Mouse (Mus musculus) lung, adult 2 months (tissue): ENCODE measurements around the gene Cnst. TPM values are rescaled to one million over a fixed set of nuclear protein-coding genes. Genes with fewer than 3 reads are reported as not detected.

ENCODE experiments used
- DNase-seq: peaks from one replicate; pipeline ENCODE4 v3.0.0; 2022
- H3K4me1 ChIP-seq: fragments of 200-500 bp; 2 replicates; pipeline ENCODE4 v1.6.1; 2011; ENCODE audit warnings: low read length; ENCODE audit not compliant: control insufficient read depth, insufficient read depth
- H3K4me3 ChIP-seq: fragments of 200-500 bp; replicated peaks from 2 replicates; pipeline ENCODE3; 2011; ENCODE audit warnings: low read depth, mild to moderate bottlenecking, control low read depth, low read length; ENCODE audit errors: extremely low read depth
- CTCF ChIP-seq: fragments of 200-500 bp; IDR thresholded peaks from 2 replicates; pipeline ENCODE4 v1.5.1; 2011; ENCODE audit warnings: mild to moderate bottlenecking, low read length, control low read depth; ENCODE audit not compliant: insufficient read depth
- POLR2A ChIP-seq: fragments of 200-500 bp; IDR thresholded peaks from 2 replicates; pipeline ENCODE4 v1.6.1; 2011; ENCODE audit warnings: low read depth, mild to moderate bottlenecking, control low read depth, low read length, borderline replicate concordance; ENCODE audit errors: extremely low read depth
- WGBS: fragments of 180-500 bp; shearing (Covaris S2); methylation state at CpG from one replicate; pipeline ENCODE4 v1.1.7; 2018; 5-methylcytosine and 5-hydroxymethylcytosine counted together
- polyA plus RNA-seq: library from polyadenylated mRNA; depleted of rRNA; stranded (reverse); fragments of >200 nt; gene quantifications from 2 replicates; pipeline ENCODE4 v1.2.3, GENCODE M21; 2012

The Cnst gene
- polyA plus RNA-seq, 1 experiment, result 22.5 TPM

- H3K4me3 ChIP-seq, result no peak overlapping the region
- H3K4me1 ChIP-seq, result peaks cover 25% of the 10 kb centered on the region
- 43% methylated on average over 4 of the region's 4 CpGs for WGBS
- peak; percentile 51 for DNase-seq
- TF ChIP-seq POLR2A, result no peak
- no peak for TF ChIP-seq CTCF
Measured at GRCm38 (mm10) chr1:179568690-179569398, 22.7 kb downstream of the Cnst start.

GRCm38 (mm10) chr1:179570482-179570881, 24.3 kb downstream of the Cnst start:
- Histone ChIP-seq H3K4me1 (peaks cover 23% of the 10 kb centered on the region), H3K4me3 (no peak overlapping the region)
- WGBS, result 74% methylated on average over 1 of the region's 1 CpGs
- TF ChIP-seq POLR2A (no peak), CTCF (no peak)
- DNase-seq, result no peak

GRCm38 (mm10) chr1:179571686-179572085, 25.5 kb downstream of the Cnst start:
- no peak overlapping the region for H3K4me3 ChIP-seq
- peaks cover 23% of the 10 kb centered on the region for H3K4me1 ChIP-seq
- no peak for TF ChIP-seq POLR2A
- TF ChIP-seq CTCF, result no peak
- no peak for DNase-seq
- 64% methylated on average over 4 of the region's 4 CpGs for WGBS

DNA sequence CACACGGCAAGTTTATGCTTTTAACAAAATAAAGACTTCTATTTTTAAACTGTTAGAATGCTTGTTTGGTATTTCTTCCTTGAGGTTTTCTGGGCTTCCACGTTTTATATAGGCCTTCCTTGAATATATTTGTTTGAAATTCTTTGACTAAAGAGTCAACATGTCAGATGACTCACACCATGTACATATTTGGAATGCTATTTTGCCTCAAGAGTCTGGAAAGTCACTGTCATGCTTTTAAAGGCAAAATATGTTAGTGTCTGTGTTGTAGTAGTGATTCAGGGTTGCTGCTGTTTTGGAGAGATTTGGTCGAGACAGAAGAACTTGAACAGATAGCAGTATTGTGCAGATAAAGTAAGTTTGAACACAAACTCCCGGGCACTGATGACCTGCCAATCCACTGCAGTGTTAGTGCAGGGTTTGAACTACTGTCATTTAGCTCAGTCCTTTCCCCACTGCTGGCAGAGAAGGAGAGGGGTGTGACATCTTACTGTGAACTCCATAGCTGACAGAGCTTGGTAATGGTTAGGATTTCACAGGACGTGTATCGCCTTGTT, 27.6 kb downstream of the Cnst start:
- no peak for DNase-seq
- H3K4me3 ChIP-seq, result no peak overlapping the region
- peaks cover 22% of the 10 kb centered on the region for H3K4me1 ChIP-seq
- WGBS, result 53% methylated on average over 6 of the region's 6 CpGs
- TF ChIP-seq POLR2A (no peak), CTCF (no peak)

- TF ChIP-seq CTCF, result no peak
- TF ChIP-seq POLR2A, result no peak
- WGBS, result 49% methylated on average over 6 of the region's 6 CpGs
- Histone ChIP-seq H3K4me1 (peaks cover 7% of the 10 kb centered on the region), H3K4me3 (no peak overlapping the region)
- no peak for DNase-seq
Measured at GRCm38 (mm10) chr1:179578625-179579024, 32.5 kb downstream of the Cnst start.

DNA sequence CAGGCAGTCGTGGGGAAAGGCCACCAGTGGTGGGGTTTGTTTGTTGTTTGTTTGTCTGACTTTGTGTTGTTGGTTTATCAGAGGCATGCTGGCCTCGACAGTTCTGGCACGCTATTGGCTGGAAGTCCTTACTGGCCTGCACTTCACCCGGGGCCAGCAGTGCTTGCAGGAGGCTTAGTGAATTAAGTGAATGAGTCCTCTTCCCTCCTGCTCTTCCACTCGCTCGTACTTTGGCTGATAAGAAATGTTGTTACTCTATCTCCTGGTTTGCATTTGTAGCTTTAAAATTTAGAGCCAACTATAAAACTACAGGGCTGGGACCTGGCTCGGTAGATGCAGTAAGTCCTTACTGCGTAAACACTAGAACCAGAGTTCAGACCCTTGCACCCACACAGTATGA, 34.0 kb downstream of the Cnst start:
- Histone ChIP-seq H3K4me1 (peaks cover 9% of the 10 kb centered on the region), H3K4me3 (no peak overlapping the region)
- DNase-seq, result no peak
- 54% methylated on average over 8 of the region's 8 CpGs for WGBS
- TF ChIP-seq CTCF (no peak), POLR2A (no peak)

DNA sequence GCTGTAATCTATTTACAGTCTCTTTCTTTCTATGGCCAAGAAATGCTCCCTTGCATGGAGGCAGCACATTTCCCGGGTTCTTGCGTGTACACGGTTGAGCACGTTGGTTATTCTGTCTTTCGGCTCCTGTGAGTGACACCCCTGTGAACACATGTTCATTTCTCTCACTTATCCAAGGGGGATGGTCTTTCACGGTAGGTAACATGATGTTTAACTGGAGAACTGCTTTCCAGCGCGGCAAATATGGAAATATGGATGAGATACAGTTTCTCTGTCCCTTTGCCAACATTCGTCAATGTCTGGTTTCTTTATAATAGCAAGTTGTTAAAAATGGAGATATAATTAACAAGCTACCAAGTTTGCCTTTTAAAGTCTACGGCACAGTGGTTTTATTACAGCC, 35.3 kb downstream of the Cnst start:
- H3K4me3 ChIP-seq, result no peak overlapping the region
- no peak for TF ChIP-seq CTCF
- no peak for TF ChIP-seq POLR2A
- no peak for DNase-seq

DNA sequence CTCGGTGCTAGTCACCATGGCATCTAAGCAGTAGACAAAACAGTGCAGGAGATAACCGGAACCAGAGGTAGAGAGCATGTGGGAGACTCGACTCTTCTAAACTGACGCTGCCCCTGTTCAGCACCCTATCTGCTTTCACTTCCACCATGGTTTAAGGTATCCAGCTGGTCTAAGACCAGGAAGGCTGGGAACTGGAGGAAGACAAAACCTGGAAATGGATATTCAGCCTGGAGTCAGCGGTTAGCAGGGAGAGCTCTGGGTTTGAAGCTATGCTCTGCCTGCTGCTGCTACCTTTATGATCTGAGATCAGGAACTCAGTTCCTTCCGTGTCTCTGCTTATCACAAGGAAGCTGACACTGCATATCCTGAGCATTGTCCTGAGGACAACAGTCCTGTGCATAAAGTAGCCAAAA, 35.9 kb downstream of the Cnst start:
- no peak for DNase-seq
- WGBS, result 27% methylated on average over 6 of the region's 6 CpGs
- H3K4me3 ChIP-seq, result no peak overlapping the region
- TF ChIP-seq POLR2A (no peak), CTCF (no peak)
- H3K4me1 ChIP-seq, result peaks cover 15% of the 10 kb centered on the region

More for the DNA sequence above, 35.3 kb downstream of the Cnst start:
- peaks cover 9% of the 10 kb centered on the region for H3K4me1 ChIP-seq
- WGBS, result 83% methylated on average over 10 of the region's 10 CpGs

DNA sequence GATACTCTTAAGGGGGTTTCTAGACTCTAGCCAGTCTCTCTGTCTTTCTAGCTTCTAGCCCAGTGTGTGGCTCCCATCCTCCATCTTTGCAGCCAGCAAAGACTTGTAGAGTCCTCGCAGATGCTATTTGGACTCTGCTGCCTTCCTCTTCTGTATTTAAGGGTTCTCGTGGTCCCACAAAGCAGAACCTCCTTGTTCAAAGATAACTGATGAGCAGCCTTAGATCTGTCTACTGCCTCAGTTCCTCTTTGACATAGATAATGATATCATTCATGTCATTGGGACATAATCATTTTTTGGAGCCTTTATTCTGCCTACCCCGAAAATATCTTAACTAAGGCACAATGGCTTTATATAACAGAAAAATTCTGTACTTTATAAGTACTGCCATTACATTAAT, 36.9 kb downstream of the Cnst start:
- H3K4me3 ChIP-seq, result no peak overlapping the region
- peaks cover 18% of the 10 kb centered on the region for H3K4me1 ChIP-seq
- DNase-seq, result no peak
- WGBS, result 85% methylated on average over 3 of the region's 3 CpGs
- TF ChIP-seq CTCF, result no peak
- TF ChIP-seq POLR2A, result no peak

- Histone ChIP-seq H3K4me3 (no peak overlapping the region), H3K4me1 (peaks cover 18% of the 10 kb centered on the region)
- no peak for DNase-seq
- 85% methylated on average over 4 of the region's 4 CpGs for WGBS
- TF ChIP-seq POLR2A (no peak), CTCF (no peak)
Measured at GRCm38 (mm10) chr1:179584220-179584619, 38.0 kb downstream of the Cnst start.

DNA sequence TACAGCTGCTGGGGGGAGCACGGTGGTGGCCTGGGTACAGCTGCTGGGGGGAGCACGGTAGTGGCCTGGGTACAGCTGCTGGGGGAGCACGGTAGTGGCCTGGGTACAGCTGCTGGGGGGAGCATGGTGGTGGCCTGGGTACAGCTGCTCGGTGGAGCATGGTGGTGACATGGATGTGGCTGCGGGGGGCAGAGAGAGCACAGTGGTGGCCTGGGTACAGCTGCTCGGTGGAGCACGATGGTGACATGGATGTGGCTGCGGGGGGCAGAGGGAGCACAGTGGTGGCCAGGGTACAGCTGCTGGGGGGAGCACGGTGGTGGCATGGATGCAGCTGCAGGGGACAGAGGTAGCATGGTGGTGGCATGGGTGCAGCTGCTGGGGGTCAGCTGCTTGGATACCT, 39.5 kb downstream of the Cnst start:
- DNase-seq, result no peak
- 83% methylated on average over 9 of the region's 9 CpGs for WGBS
- Histone ChIP-seq H3K4me1 (peaks cover 18% of the 10 kb centered on the region), H3K4me3 (no peak overlapping the region)
- TF ChIP-seq POLR2A, result no peak
- TF ChIP-seq CTCF, result no peak
